Mouse (Mus musculus): ENCODE data around the gene Orai1.
"Not testable (repeated sequence)": the region's sequence is repeated elsewhere in the genome, so short reads cannot be mapped to it uniquely, and the experiment has no call there.

Orai1 gene

DNA sequence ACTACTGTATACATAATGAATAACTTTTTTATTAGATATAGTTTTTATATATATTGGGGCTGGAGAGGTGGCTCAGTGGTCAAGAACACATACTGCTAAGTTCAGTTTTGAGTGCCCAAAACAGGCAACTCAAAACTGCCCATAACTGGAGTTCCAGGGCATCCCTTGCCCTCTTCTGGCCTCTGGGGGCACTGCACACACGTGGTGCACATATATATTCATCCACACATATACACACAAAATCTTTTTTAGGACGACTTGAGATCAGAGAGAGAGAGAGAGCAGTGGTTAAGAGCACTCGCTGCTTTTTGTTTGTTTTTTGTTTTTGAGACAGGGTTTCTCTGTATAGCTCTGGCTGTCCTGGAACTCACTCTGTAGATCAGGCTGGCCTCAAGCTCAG lies 16.4 kb downstream of the Orai1 start:
- no peak for DNase-seq (ENCODE audit: extremely low spot score, low read depth, low spot score)

GRCm38 (mm10) chr5:123033646-123034160 lies 18.8 kb downstream of the Orai1 start:
- no peak for DNase-seq (ENCODE audit: extremely low spot score, low read depth, low spot score)

GRCm38 (mm10) chr5:123035089-123035488 lies 20.2 kb downstream of the Orai1 start:
- no peak for DNase-seq (ENCODE audit: extremely low spot score, low read depth, low spot score)

- DNase-seq (ENCODE audit: extremely low spot score, low read depth, low spot score): no peak
Observed at GRCm38 (mm10) chr5:123035564-123035963, 20.7 kb downstream of the Orai1 start.

GRCm38 (mm10) chr5:123038115-123038514 lies 23.2 kb downstream of the Orai1 start:
- DNase-seq (ENCODE audit: extremely low spot score, low read depth, low spot score): no peak

GRCm38 (mm10) chr5:123039120-123039752 lies 24.4 kb downstream of the Orai1 start:
- no peak for DNase-seq (ENCODE audit: extremely low spot score, low read depth, low spot score)

- no peak for DNase-seq (ENCODE audit: extremely low spot score, low read depth, low spot score)
Observed at GRCm38 (mm10) chr5:123040796-123041195, 25.9 kb downstream of the Orai1 start.

GRCm38 (mm10) chr5:123043856-123044255 lies 29.0 kb downstream of the Orai1 start:
- no peak for DNase-seq (ENCODE audit: extremely low spot score, low read depth, low spot score)

DNA sequence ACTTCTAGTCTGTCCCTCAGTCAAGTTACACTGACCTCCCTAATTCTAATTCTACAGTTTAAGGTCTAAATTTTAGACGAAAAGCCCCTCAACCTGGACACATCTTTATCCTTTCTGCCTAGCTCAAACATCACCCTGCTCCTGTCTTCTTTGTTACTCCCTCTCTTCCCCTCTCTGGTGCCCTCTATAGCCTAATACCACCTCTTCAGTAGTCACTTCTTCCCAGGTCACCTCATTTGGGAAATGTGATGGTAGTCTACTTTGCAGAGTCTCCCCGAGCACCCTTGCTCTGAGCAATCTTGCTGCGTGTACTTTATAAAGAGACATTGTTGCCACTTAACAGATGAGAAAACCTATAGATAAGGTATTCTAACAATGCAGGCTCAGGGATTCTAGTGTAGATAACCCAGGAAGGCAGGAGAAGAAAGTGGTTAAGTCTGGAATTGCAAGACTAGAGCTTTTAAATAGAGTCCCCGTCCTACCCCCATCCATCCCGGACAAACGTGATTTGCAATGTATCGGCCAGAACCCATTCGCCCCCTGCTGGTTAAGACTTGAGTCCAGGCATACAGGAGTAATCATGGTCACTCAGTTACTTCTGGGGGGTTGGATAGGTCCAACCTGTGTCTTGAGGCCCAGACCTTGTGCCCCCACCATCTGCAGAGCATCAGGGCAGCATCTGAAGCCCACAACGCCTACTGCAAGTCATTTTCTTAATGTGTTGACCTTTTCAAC lies 30.9 kb downstream of the Orai1 start:
- no peak for DNase-seq (ENCODE audit: extremely low spot score, low read depth, low spot score)

- DNase-seq (ENCODE audit: extremely low spot score, low read depth, low spot score): no peak
Observed at GRCm38 (mm10) chr5:123046916-123047315, 32.0 kb downstream of the Orai1 start, which contains the start of gene Morn3. TSS of gene Morn3 (minus strand) at chr5:123047016.

- DNase-seq (ENCODE audit: extremely low spot score, low read depth, low spot score): no peak
Observed at GRCm38 (mm10) chr5:123049271-123049670, 34.4 kb downstream of the Orai1 start.

DNA sequence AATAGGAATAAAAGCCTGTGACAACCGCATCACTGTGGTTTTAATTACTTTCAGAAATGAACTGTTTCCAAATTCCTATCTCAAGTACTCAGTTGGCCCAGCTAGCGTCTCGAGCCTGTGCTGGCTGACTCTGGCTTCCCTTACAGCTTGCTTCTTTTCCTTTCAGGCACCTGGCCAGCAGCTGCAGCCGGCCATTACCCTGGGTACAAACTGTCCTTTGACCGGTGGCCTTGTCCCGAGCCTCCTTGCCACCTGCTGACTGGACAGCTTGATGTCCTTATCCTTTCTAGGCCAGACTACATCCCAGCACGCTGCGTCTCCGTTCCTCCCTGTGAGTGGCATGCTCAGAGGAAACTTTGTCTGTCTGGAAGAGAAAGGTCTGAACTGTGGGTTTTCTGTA lies 36.0 kb downstream of the Orai1 start:
- DNase-seq (ENCODE audit: extremely low spot score, low read depth, low spot score): no peak

- DNase-seq (ENCODE audit: extremely low spot score, low read depth, low spot score): no peak
Observed at GRCm38 (mm10) chr5:123051736-123052135, 36.9 kb downstream of the Orai1 start.

DNA sequence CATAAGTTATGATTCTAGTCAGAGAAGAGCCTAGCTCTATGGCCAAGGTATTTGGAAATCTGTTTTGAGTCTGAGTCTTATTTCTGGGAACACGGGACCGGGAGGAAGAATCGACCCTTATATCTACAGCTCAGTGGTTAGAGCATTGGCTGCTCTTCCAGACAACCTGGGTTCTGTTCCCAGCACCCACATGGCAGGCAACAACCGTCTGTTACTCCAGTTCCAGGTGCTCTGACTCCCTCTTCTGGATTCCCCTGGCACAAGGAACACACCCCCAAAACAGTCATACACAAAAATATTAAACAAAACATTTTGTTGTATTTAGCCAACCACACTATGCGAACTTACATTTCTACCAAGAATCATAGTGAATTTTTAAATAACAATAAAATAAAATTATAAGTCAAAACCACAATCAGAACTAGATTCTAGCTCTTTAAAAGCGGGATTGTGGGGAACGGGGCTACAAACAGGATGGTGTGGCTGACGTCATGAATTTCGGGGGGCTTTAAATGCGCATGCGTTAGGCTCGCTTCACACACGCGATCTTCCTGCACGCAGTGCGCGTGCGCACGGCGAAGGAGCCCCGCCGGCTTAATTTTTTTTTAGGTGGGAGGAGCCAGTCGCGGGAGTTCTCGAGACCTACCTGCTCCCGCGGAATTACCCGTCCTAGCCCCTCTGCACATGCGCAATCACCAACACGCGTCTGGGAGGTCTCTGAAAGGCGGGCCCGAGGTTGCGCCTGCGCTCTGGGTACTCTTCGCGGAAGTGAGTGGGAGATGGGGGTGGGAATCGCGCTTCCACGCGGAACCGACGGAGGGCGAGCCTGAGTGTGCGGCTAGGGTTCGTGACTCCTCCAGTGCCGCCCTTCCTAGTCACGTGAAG lies 42.7 kb downstream of the Orai1 start:
- peak; percentile 99 for DNase-seq (ENCODE audit: extremely low spot score, low read depth, low spot score)

DNA sequence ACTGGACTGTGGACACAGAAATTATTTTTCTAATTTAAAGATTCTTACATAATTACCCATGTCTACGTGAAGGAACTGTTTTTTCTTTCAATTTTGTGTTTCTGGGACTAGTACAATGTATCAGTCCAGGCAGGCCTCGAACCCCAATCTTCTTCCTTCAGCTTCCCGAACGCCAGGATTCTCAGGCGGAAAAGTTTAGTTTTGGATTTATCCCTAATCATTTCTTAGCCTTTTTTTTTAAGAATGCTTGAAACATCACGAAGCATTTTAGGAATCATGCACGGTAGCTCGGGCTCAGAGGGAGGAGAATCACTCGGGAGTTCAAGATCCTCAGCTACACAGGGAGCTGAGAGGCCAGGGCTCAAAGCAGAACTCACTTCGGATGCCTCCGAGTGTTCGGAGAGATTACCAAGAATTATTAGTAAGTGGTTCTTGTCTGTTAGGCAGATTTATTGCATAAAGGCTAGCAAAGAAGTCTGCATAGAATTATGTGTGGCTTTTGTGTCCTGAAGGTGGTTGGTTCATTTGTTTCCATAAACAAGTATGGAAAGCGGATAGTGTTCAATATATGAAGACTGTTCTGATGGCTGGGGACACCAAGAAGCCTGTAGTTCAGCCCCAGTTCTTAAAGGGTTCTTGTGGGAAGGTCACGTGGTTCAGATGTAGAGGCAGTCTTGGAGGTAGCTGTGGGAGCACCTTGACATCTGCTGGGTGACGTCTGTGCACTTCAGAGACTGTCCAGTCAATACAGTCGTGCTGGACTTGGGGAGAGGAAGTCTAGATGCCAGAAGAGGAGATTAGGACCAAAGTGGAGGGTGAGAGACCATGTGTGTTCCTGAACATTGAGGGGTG lies 43.6 kb downstream of the Orai1 start:
- no peak for DNase-seq (ENCODE audit: extremely low spot score, low read depth, low spot score)

GRCm38 (mm10) chr5:123059757-123060520 lies 45.1 kb downstream of the Orai1 start:
- DNase-seq (ENCODE audit: extremely low spot score, low read depth, low spot score): no peak

- DNase-seq (ENCODE audit: extremely low spot score, low read depth, low spot score): no peak
Observed at GRCm38 (mm10) chr5:123060706-123061401, 46.0 kb downstream of the Orai1 start.

- DNase-seq (ENCODE audit: extremely low spot score, low read depth, low spot score): not testable (repeated sequence)
Observed at GRCm38 (mm10) chr5:123061402-123061749, 46.5 kb downstream of the Orai1 start.

DNA sequence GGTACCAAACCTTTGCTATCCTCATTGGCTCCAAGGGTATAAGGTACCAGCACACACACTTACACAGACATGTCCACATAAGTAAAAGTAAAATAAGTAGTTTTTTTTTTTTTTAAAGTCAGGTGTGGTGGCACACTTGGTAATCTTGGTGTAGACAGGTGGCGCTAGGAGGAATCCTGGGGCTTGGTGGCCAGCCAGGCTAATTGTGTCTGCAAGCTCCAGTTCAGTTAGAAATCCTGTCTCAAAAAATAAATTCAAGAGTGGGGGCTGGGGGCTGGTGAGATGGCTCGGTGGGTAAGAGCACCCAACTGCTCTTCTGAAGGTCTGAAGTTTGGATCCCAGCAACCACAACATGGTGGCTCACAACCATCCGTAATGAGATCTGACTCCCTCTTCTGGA lies 48.3 kb downstream of the Orai1 start:
- no peak for DNase-seq (ENCODE audit: extremely low spot score, low read depth, low spot score)
